Mouse (Mus musculus) intestine, postnatal 0 days (tissue): Measurements from ENCODE around the gene Terb2. TPM values are rescaled to one million over a fixed set of nuclear protein-coding genes. Genes with fewer than 3 reads are reported as not detected.

ENCODE experiments used
- ATAC-seq: fragments of 200-750 bp; cut with Nextera tagmentation; 2 replicates; pipeline ENCODE4 v1.8.0; 2017; ENCODE audit warnings: mild to moderate bottlenecking, moderate TSS enrichment, moderate library complexity
- H3K27ac ChIP-seq: fragments of 300-500 bp; sonication (generic); 2 replicates; pipeline ENCODE4 v1.5.1; 2014; ENCODE audit warnings: mild to moderate bottlenecking, low read depth, low read length, moderate library complexity
- H3K27me3 ChIP-seq: fragments of 300-500 bp; sonication (generic); replicated peaks from 2 replicates; pipeline ENCODE4 v1.6.1; 2014; ENCODE audit warnings: low read length, mixed read lengths; ENCODE audit not compliant: control insufficient read depth, insufficient read depth
- H3K36me3 ChIP-seq: fragments of 300-500 bp; sonication (generic); 2 replicates; pipeline ENCODE4 v1.6.1; 2014; ENCODE audit warnings: mild to moderate bottlenecking, moderate library complexity; ENCODE audit not compliant: control insufficient read depth, insufficient read depth
- H3K4me1 ChIP-seq: fragments of 300-500 bp; sonication (generic); replicated peaks from 2 replicates; pipeline ENCODE4 v1.6.1; 2014; ENCODE audit warnings: antibody characterized with exemption, low read length, mixed read lengths; ENCODE audit not compliant: control insufficient read depth, insufficient read depth
- H3K4me2 ChIP-seq: fragments of 300-500 bp; sonication (generic); replicated peaks from 2 replicates; pipeline ENCODE4 v1.6.1; 2014; ENCODE audit warnings: low read depth, mild to moderate bottlenecking, moderate library complexity
- H3K4me3 ChIP-seq: fragments of 300-500 bp; sonication (generic); 2 replicates; pipeline ENCODE4 v1.5.1; 2014; ENCODE audit warnings: low read depth, low read length
- H3K9ac ChIP-seq: fragments of 300-500 bp; sonication (generic); 2 replicates; pipeline ENCODE4 v1.6.1; 2014; ENCODE audit warnings: mild to moderate bottlenecking, low read depth, low read length
- H3K9me3 ChIP-seq: fragments of 300-500 bp; sonication (generic); 2 replicates; pipeline ENCODE4 v1.6.1; 2016; ENCODE audit warnings: mixed run types; ENCODE audit not compliant: control insufficient read depth
- CTCF ChIP-seq: sonication (generic); IDR thresholded peaks from 2 replicates; pipeline ENCODE4 v1.5.1; 2016; ENCODE audit warnings: low read depth, mild to moderate bottlenecking, control low read depth, antibody characterized with exemption, moderate library complexity
- WGBS: fragments of 180-500 bp; shearing (Covaris S2); extraction: QIAGEN DNeasy Blood & Tissue Kit; methylation state at CpG from one replicate; pipeline ENCODE4 v1.1.7; 2014; 5-methylcytosine and 5-hydroxymethylcytosine counted together
- polyA plus RNA-seq: library from polyadenylated mRNA; unstranded; fragments of >200 nt; fragmentation: Nextera tagmentation; extraction: Ambion mirVana; gene quantifications from 2 replicates; pipeline ENCODE4 v1.2.1, GENCODE M21; 2015

The Terb2 gene
- polyA plus RNA-seq, 1 experiment from 2014 or later, result not detected

- no peak overlapping the region for H3K4me3 ChIP-seq
- ATAC-seq, result no peak; the same call in 1 of the 2 replicates
- no peaks in the 10 kb centered on the region for H3K27me3 ChIP-seq
- no peaks in the 10 kb centered on the region for H3K36me3 ChIP-seq
- 23% methylated on average over 4 of the region's 4 CpGs for WGBS
- no peaks in the 10 kb centered on the region for H3K9me3 ChIP-seq
- no peak overlapping the region for H3K9ac ChIP-seq
- H3K4me2 ChIP-seq, result 0 out of 2 replicates have a peak overlapping the region, but pooled peaks have one; percentile 10
- no peak for TF ChIP-seq CTCF
- H3K4me1 ChIP-seq, result no peaks in the 10 kb centered on the region
- no peak overlapping the region for H3K27ac ChIP-seq
These were observed 35.3 kb downstream of the Terb2 start for GRCm38 (mm10) chr2:122221378-122221777.

GRCm38 (mm10) chr2:122221798-122222197 is 35.7 kb downstream of the Terb2 start:
- Histone ChIP-seq H3K27me3 (no peaks in the 10 kb centered on the region), H3K9me3 (no peaks in the 10 kb centered on the region), H3K9ac (no peak overlapping the region), H3K4me1 (no peaks in the 10 kb centered on the region), H3K4me3 (no peak overlapping the region), H3K4me2 (peak overlapping the region; percentile 10; the same call in 1 of the 2 replicates), H3K36me3 (no peaks in the 10 kb centered on the region), H3K27ac (no peak overlapping the region)
- peak; percentile 76 for ATAC-seq
- WGBS, result 13% methylated on average over 5 of the region's 5 CpGs
- peak; percentile 37 for TF ChIP-seq CTCF

DNA sequence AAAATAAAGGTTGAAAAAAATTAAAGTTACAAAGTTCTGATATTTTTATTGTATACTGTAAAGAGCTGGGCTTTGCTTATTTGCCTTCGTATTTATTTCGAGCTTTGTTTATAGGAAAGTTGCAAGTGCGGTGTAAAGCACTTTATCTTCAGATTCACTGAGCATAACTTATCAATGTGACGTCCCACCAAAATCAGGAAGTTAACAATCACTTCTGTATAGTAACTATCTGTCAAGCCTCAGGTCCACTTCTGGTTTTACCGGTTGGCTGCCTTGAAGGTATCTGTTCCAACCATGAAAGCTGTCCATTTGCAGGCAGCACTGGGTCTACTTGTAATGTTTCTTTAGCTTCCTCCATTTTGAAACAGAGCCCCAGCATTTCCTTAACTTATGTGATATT is 36.2 kb downstream of the Terb2 start:
- H3K4me2 ChIP-seq, result peak overlapping the region; percentile 10; the same call in 1 of the 2 replicates
- no peak overlapping the region for H3K27ac ChIP-seq
- TF ChIP-seq CTCF, result no peak
- no peak overlapping the region for H3K4me3 ChIP-seq
- H3K4me1 ChIP-seq, result no peaks in the 10 kb centered on the region
- no peak overlapping the region for H3K9ac ChIP-seq
- H3K27me3 ChIP-seq, result no peaks in the 10 kb centered on the region
- H3K9me3 ChIP-seq, result no peaks in the 10 kb centered on the region
- H3K36me3 ChIP-seq, result no peaks in the 10 kb centered on the region
- no peak for ATAC-seq
- 32% methylated on average over 5 of the region's 5 CpGs for WGBS

- Histone ChIP-seq H3K9me3 (no peaks in the 10 kb centered on the region), H3K4me3 (no peak overlapping the region), H3K27ac (no peak overlapping the region), H3K4me1 (no peaks in the 10 kb centered on the region), H3K27me3 (no peaks in the 10 kb centered on the region), H3K9ac (no peak overlapping the region), H3K4me2 (no peak overlapping the region), H3K36me3 (no peaks in the 10 kb centered on the region)
- TF ChIP-seq CTCF, result no peak
- ATAC-seq, result no peak
These were observed 37.6 kb downstream of the Terb2 start for GRCm38 (mm10) chr2:122223654-122224053.

GRCm38 (mm10) chr2:122230395-122230794 is 44.3 kb downstream of the Terb2 start:
- WGBS, result 86% methylated on average over 6 of the region's 6 CpGs

DNA sequence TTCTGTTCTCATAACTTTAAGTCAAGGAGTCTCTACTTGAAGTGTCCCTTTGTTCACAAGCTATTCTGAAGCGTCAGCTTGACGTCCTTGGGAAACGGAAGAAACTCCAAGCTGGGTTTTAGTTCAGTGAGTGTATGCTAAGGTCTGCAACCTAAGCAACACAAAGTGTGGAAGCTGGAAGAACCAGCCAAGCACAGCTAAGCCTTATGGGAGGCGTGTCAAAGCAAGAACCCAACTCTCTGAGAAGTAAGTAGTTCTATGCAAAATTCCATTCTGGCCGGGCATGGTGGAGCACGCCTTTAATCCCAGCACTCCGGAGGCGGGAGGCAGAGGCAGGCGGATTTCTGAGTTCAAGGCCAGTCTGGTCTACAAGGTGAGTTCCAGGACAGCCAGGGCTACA is 45.5 kb downstream of the Terb2 start:
- Histone ChIP-seq H3K4me1 (no peaks in the 10 kb centered on the region), H3K27ac (no peak overlapping the region), H3K4me2 (no peak overlapping the region), H3K27me3 (no peaks in the 10 kb centered on the region), H3K4me3 (no peak overlapping the region), H3K9ac (no peak overlapping the region), H3K9me3 (no peaks in the 10 kb centered on the region), H3K36me3 (no peaks in the 10 kb centered on the region)
- no peak for TF ChIP-seq CTCF
- WGBS, result 86% methylated on average over 9 of the region's 9 CpGs
- ATAC-seq, result no peak

More at GRCm38 (mm10) chr2:122230395-122230794, 44.3 kb downstream of the Terb2 start:
- Histone ChIP-seq H3K36me3 (no peaks in the 10 kb centered on the region), H3K4me3 (no peak overlapping the region), H3K9ac (no peak overlapping the region), H3K4me2 (no peak overlapping the region), H3K27me3 (no peaks in the 10 kb centered on the region), H3K27ac (no peak overlapping the region), H3K4me1 (no peaks in the 10 kb centered on the region), H3K9me3 (no peaks in the 10 kb centered on the region)
- no peak for TF ChIP-seq CTCF
- no peak for ATAC-seq

DNA sequence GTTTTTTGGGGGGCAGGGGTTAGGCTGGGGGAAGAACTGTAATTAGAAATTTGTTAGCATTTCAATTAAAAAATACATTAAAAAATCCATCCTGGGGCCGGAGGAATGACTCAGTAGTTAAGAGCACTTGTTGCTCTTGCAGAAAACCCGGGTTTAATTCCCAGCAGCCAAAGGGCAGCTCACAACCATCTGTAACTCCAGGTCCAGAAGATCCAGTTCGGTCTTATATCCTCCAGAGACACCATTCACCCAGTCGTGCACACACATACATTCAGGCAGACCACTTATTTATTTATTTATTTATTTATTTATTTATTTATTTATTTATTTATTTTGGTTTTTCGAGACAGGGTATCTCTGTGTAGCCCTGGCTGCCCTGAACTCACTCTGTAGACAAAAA is 47.3 kb downstream of the Terb2 start:
- Histone ChIP-seq H3K9me3 (no peaks in the 10 kb centered on the region), H3K27me3 (no peaks in the 10 kb centered on the region), H3K9ac (no peak overlapping the region), H3K4me2 (no peak overlapping the region), H3K36me3 (no peaks in the 10 kb centered on the region), H3K4me3 (no peak overlapping the region), H3K4me1 (no peaks in the 10 kb centered on the region), H3K27ac (no peak overlapping the region)
- no peak for ATAC-seq
- WGBS, result 66% methylated on average over 5 of the region's 5 CpGs
- no peak for TF ChIP-seq CTCF
